Mouse (Mus musculus) liver, embryonic 18 days (tissue): Measurements from ENCODE around the gene Rpl18a. TPM values are rescaled to one million over a fixed set of nuclear protein-coding genes. Genes with fewer than 3 reads are reported as not detected.

ENCODE experiments used
- polyA plus RNA-seq: library from polyadenylated mRNA; depleted of rRNA; stranded (reverse); fragments of >200 nt; gene quantifications from 2 replicates; pipeline ENCODE4 v1.2.3, GENCODE M21; 2012; rRNA removed

The Rpl18a gene
- 2,497 and 2,930 TPM in 2 replicates for polyA plus RNA-seq

DNA sequence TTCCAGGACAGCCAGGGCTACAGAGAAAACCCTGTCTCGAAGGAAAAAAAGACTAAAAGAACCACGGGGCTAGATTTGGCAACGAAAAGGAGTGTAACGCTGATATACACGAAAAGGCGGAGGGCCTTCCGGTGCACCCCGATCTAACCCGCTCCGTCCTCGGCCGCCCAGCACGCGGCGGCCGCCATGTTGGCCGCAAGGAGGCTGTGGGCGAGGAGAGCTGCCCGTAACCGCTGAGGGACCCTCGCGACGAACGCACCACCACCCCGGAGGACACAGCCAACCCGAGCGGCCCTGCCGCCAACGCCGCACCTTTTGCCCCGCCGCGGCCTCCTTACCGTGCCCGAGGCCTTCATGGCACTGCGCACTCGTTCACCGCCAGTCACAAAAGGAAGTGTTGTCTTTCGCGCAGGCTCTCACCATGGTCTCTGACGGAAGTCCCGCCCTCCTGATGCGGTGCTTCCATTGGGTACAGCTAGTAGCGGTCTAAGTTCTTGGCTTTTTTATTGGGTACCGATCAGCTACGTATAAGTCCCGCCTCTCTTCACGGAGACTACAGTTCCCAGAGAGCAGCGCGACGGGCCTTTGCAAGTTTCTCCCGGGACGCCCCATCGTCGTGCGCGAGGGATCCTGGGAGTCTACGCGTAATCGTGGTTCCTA lies at the start of gene Rpl18a:
Gene Rpl18a, minus strand, starts transcription at position 392 of the 660 bp plus-strand sequence.

GRCm38 (mm10) chr8:70905831-70906736 lies 8.9 kb upstream of the Rpl18a start, which contains the start of gene Map1s:
TSS of gene Map1s (plus strand) at chr8:70905932.

GRCm38 (mm10) chr8:70892022-70892895 lies 5.0 kb downstream of the Rpl18a start, which contains the start of gene Slc5a5:
TSS of gene Slc5a5 (minus strand) at chr8:70892757.

GRCm38 (mm10) chr8:70873364-70873985 lies 23.7 kb downstream of the Rpl18a start, which contains the start of gene Ccdc124:
TSS of gene Ccdc124 (minus strand) at chr8:70873935.

GRCm38 (mm10) chr8:70862824-70863641 lies 34.2 kb downstream of the Rpl18a start, which contains the start of gene Kcnn1:
TSS of gene Kcnn1 (minus strand) at chr8:70863258.

Other genes with a start within 250 kb of the Rpl18a start
- gene Pgpep1, start 237.0 kb downstream of the Rpl18a start, polyA plus RNA-seq, result 19.5 and 19.7 TPM in 2 replicates
- gene Lsm4, start 224.2 kb downstream of the Rpl18a start, polyA plus RNA-seq, result 71.8 and 85.1 TPM in 2 replicates
- gene Jund, start 198.5 kb downstream of the Rpl18a start, polyA plus RNA-seq, result 48.4 and 51.5 TPM in 2 replicates
- gene Iqcn, start 194.0 kb downstream of the Rpl18a start, polyA plus RNA-seq, result not detected in 2 replicates
- gene Gm3336, start 178.9 kb downstream of the Rpl18a start, polyA plus RNA-seq, result 0.02 and 0.05 TPM in 2 replicates
- 6.5 and 7.5 TPM in 2 replicates for gene Pde4c, start 173.7 kb downstream of the Rpl18a start, polyA plus RNA-seq
- 3.5 and 4.2 TPM in 2 replicates for gene Rab3a, start 142.7 kb downstream of the Rpl18a start, polyA plus RNA-seq
- 21.9 and 22.3 TPM in 2 replicates for gene Mpv17l2, start 136.5 kb downstream of the Rpl18a start, polyA plus RNA-seq
- gene Pik3r2, start 120.7 kb downstream of the Rpl18a start, polyA plus RNA-seq, result 10.5 and 12.6 TPM in 2 replicates
- gene Mast3, start 92.4 kb downstream of the Rpl18a start, polyA plus RNA-seq, result 23.3 and 28.2 TPM in 2 replicates
- gene Il12rb1, start 89.0 kb downstream of the Rpl18a start, polyA plus RNA-seq, result 0.15 and 0.20 TPM in 2 replicates
- 22.0 and 23.3 TPM in 2 replicates for gene Arrdc2, start 57.7 kb downstream of the Rpl18a start, polyA plus RNA-seq
- 0.53 and 0.66 TPM in 2 replicates for gene Kcnn1, start 34.2 kb downstream of the Rpl18a start, polyA plus RNA-seq
- 20.6 and 21.4 TPM in 2 replicates for gene Ccdc124, start 23.5 kb downstream of the Rpl18a start, polyA plus RNA-seq
- 0.10 and 0.19 TPM in 2 replicates for gene Slc5a5, start 4.7 kb downstream of the Rpl18a start, polyA plus RNA-seq
- gene Map1s, start 8.5 kb upstream of the Rpl18a start, polyA plus RNA-seq, result 8.3 and 9.9 TPM in 2 replicates